Mouse (Mus musculus) heart, adult 18-20 months (tissue): ENCODE measurements around the gene Prr18. TPM values are rescaled to one million over a fixed set of nuclear protein-coding genes. Genes with fewer than 3 reads are reported as not detected.

ENCODE experiments used
- DNase-seq, 2 experiments: peaks; one replicate each; pipeline ENCODE4 v3.0.0; 2021 to 2022; ENCODE audit warnings: mixed read lengths in 1 of 2
- total RNA-seq, 2 experiments: library from RNA; stranded (reverse); gene quantifications; 2 replicates each; pipeline ENCODE4 v1.2.3; 2021

The Prr18 gene
- total RNA-seq, 2 experiments from 2014 or later: 0.25 to 0.26 TPM

- no peak for DNase-seq
Observed at GRCm38 (mm10) chr17:8388990-8389789, 51.9 kb downstream of the Prr18 start.

DNA sequence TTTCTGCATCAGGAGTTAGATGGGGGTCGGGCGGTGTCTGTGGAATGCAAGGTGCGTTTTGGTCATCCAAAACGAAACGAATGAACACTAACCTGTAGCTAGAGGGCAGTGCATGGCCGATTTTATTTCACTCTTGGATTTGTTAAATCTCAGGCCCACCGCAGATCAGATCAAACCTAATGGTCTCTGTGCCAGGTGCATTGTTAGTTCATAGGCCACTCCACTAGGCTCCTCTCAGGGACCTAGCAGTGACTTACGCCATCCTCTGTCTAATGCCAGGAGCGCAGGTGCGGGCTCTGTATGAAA is 52.5 kb downstream of the Prr18 start:
- DNase-seq: no peak

- no peak for DNase-seq
Observed at GRCm38 (mm10) chr17:8390487-8390886, 53.2 kb downstream of the Prr18 start.

Other genes starting within 250 kb of the Prr18 start
- gene Gm49673, start 189.7 kb upstream of the Prr18 start, total RNA-seq: not detected
- 10 to 100 TPM; 25.4 to 26.3 TPM for gene Rnaset2a, start 189.4 kb upstream of the Prr18 start, total RNA-seq
- 10 to 100 TPM; 19.3 to 22.1 TPM for gene Fgfr1op, start 172.0 kb upstream of the Prr18 start, total RNA-seq
- 1 to 10 TPM in 1 of 2 experiments, not detected in 1; 1.3 TPM for gene Ccr6, start 101.4 kb upstream of the Prr18 start, total RNA-seq
- 100 to 1,000 TPM; 873 to 884 TPM for gene Mpc1, start 54.6 kb upstream of the Prr18 start, total RNA-seq
- 10 to 100 TPM; 16.4 to 17.8 TPM for gene Sft2d1, start 26.4 kb upstream of the Prr18 start, total RNA-seq
- gene T2, start 18.5 kb downstream of the Prr18 start, total RNA-seq: under 1 TPM; 0.59 to 0.65 TPM
- not detected for gene T, start 97.0 kb downstream of the Prr18 start, total RNA-seq
- gene Pde10a, start 187.9 kb downstream of the Prr18 start, total RNA-seq: 1 to 10 TPM; 2.4 to 3.6 TPM
- not detected for gene Gm17087, start 229.5 kb downstream of the Prr18 start, total RNA-seq